Mouse (Mus musculus) heart, adult 8-10 months (tissue): ENCODE measurements around the gene E130208F15Rik. TPM values are rescaled to one million over a fixed set of nuclear protein-coding genes. Genes with fewer than 3 reads are reported as not detected.
A peak's percentile ranks its signal among the peaks of the same experiment; 100 is the strongest.

Experiments
- DNase-seq: peaks from one replicate; pipeline ENCODE4 v3.0.0; 2022; ENCODE audit warnings: low spot score
- total RNA-seq, 4 experiments: library from RNA; stranded (reverse); gene quantifications; 2 replicates each; pipeline ENCODE4 v1.2.4; 2022

Gene E130208F15Rik
- 1 to 10 TPM in 1 of 4 experiments, under 1 TPM in 3; 0.62 to 1.2 (median 0.79) TPM for total RNA-seq

DNA sequence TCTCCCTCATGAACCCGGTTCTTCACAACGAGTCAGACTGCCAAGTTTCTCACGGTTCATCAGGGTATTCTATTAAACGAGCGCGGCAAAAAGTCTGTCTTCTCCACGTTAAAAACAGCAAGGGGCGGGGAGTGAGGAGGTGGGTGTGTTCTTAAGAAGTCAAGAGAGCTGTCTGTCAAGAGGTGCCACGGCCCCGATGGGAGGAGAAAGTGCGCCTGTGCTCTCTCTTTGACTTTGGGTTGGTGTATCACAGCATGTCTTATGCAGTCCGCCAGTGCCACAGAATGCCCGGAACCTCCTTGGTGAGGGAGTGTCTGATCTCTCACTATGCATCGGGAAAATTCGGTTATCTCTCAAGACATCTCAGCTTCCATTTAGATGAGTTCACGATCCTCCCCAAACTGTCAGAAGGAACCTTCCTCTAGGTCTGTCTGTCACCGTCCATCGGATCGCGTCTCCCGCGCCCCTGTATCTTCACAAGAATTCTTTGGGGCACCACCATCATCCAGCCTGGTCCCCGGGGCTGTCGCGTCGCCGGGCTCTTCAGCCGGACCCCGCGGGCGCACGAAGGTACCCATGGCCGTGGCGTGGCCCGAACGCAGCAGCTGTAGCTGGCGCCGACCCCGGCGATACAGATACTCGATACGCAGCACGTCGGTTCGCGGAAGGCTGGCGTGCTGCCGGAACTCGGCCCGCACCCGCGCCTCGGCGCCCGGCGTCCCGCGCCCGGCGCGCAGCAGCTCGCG is at the start of gene E130208F15Rik:
Gene E130208F15Rik, plus strand, starts transcription at position 202 of the 746 bp plus-strand sequence.
- DNase-seq: peak; percentile 67

DNA sequence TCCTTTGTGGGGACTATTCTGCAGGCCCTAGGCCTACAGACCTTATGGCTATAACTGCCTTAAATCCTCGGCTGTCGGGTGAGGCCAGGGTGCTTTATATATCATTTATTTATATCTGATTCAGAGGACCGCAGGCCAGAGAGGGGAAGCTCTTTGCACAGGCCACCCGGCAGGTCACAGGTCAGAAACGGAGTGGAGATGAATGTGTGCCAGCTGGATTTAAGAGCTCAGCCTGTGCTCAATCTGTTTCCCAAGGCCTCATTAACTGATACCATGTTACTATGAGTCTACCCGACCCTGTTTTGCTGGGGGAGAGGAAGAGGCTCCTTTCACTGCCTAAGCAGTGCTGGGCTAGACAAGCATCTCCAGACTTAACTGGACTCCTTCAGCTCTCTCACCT is 47.2 kb upstream of the E130208F15Rik start:
- no peak for DNase-seq

DNA sequence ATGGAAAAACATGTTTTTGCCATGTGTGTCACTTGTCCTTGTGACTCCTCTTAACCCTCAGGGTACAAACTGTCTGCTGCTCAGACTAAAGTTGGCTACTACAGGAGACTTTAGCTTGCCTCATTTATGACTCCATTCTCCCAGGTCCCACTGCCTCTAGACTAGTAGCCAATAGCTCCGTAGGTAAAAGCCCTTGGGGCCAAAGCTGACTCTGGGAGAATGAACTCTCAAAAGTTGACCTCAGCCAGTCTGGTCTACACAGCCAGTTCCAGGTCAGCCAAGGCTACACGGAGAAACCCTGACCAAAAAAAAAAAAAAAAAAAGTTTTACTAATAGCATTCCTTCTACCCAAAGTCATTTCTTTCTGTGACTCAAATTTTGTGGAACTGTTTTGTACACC is 42.6 kb upstream of the E130208F15Rik start:
- no peak for DNase-seq

DNA sequence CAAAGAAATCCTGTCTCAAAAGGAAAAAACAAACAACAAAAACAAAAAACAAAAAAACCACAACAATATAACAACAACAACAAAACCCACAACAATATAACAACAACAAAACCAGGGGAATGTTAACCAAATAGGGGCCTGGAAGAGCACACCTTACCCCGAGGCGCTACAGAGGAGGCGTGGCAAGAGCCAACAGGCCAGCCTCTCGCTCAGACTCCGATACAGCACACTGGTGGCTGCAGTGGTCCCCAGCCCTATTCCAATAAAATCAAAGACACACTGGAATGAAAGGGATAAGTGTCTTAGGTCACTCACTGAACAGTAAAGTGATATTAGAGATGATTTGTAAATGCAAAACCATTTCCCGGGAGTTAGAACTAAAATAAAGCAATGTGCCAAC is 42.0 kb upstream of the E130208F15Rik start:
- DNase-seq: no peak

DNA sequence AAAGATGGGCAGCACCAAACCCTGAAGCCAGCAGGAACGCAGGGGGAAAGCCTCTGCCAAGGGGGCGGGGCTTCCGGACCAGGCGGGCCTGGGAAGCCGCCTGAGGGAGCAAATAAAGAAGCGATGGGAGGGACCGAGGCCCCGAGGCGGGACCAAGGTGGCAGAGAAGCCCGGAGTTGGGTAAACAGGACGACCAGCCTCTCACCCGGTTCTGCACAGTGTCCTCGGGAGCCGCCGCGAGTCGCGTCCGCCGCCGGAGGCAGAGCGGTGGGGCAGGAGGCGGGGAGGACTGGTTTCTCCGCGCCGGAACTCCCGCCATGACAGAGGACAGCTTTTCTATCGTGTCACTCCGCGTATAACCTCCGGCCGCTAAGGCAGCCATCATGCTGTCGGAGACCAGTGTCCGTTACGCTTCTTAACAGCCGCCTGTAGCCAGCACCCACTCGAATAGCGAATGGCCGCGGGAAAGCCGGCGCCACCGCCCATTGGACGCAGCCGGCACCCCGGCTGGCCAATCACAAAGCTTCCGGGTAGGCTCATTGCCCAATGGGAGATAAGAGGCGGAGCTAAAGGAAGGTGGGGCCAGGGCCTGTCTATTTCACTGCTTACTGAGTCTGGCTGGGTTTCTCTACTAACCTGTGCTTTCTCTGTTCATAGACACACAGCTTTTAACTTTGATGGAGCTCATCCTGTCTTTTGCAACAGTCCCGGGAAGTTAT is 41.4 kb upstream of the E130208F15Rik start, which contains the start of the genes Thap8 and Wdr62:
Gene Thap8, plus strand, starts transcription at position 144 of the 719 bp plus-strand sequence.
Gene Wdr62, minus strand, starts transcription at position 469 of the 719 bp plus-strand sequence.
- DNase-seq: peak; percentile 91

DNA sequence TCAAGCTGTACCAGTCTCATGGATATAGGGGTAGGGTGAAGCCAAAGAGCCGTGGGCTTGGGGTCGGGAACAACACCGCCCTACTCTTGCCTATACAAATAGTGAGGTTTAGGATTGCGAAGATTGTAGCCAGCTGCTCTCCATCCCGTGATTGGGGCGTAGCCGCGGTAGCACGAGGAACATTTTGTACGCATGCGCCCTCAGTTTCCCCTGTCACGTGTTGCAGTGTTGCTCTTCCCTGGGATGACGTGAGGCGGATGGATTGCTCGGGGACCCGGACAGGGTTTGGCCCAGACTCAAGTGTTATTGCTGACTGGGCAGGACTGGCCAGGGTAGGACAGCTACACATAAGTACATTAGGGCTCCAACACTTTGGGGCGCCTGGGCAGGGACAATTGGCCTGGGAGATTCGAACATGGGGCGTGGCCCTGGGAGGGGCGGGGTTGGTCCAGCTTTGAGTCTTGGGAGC is 40.8 kb upstream of the E130208F15Rik start:
- peak; percentile 91 for DNase-seq

DNA sequence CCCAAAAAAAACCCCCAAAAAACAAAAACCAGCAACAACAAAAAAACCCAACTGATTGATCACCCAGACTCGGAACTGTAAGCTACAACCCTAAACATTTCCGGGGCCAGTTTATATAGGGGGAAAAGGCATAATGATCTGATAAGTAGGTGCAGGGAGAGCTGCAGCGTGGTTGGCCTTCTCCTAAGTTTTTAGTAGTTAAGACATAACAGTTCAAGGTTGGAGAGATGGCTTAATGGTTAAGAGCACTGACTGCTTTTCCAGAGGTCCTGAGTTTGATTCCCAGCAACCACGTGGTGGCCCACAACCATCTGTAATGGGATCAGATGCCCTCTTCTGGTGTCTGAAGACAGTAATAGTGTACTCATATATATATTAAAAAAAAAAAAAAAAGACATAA is 40.0 kb upstream of the E130208F15Rik start:
- no peak for DNase-seq

DNA sequence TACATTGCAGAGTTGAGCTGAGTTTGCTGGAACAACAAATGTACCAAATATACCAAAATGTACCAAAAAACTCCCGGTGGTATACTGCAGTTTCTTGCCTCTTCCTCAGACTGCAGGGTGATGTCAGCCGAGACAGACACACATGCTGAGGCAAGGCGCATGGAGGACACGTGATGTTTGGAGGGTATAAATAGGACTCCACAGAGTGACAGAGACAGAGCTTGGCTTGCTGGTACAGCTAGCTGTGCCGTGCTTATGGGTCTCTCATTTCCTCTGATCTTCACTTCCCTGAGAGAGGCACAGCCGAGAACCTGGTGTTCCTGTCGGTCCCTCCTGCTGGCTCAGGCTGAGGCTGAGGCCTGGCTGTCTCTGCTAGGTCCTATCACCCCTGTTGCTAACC is 38.8 kb upstream of the E130208F15Rik start:
- peak; percentile 36 for DNase-seq

DNA sequence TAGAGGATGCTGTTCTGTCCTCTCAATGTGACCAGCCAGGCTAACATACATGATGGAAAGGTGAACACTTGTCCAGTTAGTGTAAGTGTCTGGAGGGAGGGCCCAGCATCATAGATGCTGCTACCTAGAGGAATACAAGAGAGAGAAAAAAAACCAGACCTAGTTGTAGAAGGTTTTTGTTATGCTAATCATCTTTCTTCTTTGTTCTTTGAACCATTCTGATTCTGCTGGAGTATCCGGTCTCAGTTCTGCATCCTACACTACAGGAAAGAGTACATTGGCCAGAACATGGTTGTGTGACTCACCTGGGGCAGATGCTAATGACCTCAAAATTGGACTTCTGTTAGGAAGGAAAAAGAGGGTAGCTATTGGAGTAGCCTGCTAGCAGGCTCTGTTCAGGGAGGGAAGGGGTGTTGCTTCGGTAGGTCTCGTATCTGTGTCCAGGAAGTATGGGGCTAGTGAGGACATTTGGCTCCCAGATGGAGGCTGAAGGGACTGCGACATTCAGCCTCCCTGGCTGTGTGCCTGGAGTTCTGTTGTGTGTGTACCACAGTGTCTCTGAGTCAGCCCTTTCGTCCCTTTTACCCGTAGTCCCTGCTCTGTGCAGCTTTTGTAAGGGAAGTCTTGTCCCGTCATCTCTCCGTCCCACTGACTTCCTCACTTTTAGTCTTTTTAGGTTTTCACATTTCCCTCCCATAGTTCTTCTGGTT is 34.7 kb upstream of the E130208F15Rik start:
- no peak for DNase-seq

DNA sequence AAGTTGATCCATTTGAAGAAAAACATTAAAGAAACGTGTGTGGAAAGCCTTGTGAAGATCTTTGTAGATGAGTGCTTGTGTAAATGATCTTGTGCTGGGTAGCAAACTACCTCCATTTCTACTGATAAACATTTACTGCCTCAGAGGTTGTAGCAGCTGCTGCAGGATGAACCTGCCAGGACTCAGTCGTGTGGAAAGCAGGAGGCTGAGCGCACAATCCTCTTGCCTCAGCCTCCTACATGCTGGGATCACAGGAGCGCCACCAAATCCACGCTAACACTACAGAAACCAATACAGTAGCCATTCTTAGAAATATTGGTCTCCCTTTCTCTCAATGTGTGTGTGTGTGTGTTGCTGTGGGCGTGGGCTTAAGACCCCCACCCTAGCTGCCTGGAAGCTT is 33.5 kb upstream of the E130208F15Rik start:
- DNase-seq: no peak

DNA sequence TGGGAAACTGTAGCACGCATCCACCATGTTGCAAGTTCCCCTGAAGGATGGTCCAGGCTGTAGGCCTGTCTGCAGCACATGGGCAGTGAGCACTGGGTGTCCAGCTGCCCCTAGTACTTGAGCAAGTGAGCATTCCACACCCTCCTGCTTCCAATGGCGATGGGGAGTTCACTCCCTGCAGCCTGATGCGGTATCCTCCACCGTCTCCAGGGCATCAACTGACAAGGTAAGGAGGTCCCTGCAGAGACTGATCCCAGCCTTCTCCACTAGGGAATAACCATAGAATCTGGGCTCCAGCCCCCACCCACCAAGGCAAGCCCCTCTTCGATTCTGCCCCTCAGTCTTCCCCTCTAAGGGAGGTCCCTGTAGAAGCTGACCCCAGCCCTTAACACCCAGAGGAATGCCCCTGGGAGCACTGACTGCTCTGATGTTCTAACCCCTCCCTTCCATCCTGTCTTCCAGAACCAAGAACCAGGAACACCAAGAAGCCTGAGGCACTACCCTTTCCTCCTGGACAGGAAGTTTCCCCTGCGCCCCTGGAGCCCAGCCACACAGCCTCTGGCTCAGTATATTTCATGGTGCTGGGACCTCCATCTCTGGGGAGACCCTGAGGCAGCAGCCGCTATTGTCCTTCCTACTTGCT is 32.3 kb upstream of the E130208F15Rik start:
- DNase-seq: no peak

DNA sequence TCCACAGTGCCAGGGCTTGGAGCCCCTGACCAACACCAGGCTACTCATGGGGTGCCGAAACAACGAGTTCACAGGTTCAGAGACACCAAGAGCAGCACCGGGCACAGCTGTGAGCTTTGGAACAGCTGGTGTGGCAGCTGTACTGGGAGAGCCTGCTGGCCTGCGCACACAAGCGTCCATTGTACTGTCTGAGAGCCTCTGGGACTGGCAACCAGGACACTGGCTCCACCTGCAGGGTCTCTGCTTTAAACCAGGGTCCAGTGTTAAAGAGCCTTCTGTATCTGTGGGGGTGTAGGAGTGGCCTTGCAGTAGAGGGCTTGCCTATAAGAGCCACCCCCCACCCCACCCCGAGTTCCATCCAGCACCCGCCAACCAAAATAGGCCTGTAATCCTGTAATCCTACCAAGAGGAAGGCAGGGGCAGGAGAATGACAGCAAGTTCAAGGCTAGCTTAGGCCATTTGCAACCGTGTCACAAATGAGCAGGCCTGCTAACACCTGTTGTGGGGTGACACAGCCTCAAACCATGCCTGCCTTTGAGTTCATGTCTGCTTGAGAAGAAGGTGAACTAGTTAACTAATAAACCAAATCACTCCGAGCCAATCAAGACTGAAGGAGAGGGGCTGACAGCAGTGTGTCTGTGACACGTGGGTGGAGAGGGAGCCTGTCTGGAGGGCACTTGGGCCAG is 31.7 kb upstream of the E130208F15Rik start:
- no peak for DNase-seq

DNA sequence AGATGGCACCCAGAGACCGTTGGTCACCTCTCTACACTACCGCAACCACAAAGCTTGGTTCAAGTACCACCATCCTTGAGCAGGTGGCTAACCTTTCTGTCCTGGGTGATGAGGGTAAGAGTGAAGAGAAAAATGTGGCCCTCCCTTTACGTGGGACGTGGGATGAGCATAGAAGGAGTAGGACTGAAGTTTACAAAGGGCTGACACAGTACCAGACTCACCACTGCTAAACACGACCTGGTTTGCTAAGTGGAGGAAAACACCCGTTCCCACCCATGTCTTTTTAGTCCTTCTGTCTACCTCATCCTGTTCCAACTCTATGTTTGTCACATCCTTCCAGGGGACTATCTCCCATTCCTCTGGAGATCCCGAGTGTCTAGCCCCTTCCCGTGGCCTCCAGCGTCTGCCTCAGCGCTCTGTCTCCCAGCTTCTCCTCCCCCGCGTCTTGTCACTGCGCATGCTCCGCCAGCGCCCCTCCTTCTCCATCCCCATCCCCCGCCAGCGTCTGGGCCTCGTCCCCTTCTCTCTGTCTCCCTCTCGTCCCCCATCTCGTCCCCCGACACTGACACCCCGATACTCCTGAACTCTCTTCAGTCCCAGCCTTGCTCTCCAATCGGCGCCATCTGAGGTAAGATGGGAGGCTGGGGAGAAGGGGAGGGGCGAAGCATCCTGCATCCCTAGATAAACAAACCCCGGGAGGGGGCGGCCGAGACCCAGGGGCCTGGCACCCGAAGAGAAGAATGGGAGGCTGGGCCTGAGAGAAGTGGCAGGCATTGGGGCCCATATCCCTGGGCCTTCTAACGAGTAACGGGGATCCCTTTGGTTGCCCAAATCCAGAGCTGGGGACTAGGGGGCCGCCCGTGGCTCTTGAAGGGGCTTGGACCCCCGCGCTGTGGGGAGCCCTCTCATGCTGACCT is 30.1 kb upstream of the E130208F15Rik start, which contains the start of gene Clip3:
Gene Clip3, plus strand, starts transcription at position 514 of the 917 bp plus-strand sequence.
- DNase-seq: peak; percentile 60

DNA sequence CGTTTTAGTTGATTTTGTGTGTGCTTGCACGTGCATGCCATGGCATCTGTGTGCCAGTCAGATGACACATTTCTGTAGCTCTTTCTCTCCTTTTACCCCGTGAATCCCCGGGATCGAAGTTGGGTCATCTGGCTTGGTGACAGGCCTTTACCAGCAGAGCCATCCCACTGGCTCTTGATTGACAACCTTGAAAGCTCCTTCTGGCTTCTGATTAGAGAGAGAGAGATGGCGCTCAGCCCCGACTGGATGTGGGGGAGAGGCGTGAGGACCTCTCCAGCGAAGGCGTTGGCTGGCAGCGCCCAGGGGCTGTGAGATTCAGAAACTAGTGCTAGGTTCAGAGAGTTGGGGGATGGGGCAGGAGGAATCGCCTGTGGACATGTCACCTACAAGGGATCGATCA is 27.7 kb upstream of the E130208F15Rik start:
- no peak for DNase-seq

DNA sequence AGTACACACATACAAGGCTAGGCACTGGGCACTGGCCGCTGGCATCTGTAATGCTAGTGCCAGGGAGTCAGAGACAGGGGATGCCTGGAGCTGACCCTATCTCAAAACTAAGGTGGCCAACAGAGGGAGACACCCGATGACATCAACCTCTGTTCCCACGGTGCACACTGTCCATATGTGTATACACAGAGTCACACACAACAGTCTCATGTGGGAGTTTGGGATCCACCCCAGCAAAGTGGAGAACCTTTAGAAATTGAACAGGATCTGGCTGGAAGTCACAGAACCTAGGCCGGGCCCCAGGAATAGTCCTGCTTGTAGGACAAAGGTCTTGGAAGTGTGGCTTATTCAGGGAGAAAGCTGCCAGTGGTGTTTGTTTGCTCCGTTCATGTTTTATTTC is 27.2 kb upstream of the E130208F15Rik start:
- no peak for DNase-seq

DNA sequence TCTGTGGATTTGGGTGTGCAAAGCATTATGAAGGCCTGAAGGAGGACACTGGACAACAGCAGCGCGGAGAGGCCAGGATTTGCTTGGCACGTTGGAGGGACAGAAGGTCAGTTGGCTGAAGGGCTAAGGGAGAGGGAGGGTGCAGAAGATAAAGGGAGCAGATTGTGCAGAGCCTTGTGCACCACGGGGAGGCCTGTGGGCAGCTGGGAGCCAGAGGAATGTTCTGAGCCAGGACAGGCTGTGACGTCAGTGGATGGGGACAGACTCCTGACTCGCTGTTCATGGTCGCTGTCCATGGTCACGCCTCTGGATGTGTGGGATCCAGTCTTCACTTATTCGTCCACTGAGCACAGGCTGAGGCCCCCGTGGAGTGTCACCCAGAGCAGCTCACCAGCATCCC is 26.4 kb upstream of the E130208F15Rik start:
- DNase-seq: peak; percentile 43

DNA sequence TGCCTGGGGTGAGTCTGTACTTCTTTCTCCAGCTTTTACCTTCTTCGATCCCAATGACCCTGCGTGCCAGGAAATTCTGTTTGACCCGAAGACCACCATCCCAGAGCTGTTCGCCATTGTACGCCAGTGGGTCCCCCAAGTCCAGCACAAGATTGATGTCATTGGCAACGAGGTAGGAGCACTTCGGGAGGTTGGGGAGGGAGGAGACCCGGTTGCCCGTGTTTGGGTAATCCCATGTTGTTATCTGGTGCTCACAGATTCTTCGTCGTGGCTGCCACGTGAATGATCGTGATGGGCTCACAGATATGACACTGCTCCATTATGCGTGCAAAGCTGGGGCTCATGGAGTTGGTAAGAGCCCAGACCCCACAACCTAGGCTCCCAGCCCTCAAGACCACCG is 24.7 kb upstream of the E130208F15Rik start:
- DNase-seq: no peak

DNA sequence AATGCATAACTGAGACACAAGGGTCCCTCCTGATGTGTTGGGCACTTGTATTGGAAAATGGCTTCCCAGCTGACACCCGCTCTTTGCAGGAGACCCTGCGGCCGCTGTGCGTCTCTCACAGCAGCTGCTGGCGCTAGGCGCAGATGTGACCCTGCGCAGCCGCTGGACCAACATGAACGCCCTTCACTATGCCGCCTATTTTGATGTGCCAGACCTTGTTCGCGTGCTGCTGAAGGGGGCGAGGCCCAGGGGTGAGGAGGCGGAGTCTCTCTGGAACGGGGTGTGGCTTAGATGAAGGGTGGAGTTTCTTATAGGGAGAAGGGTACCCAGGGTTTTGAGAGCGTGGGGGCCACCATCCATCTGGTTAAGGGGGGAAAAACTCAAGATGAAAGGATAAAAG is 24.3 kb upstream of the E130208F15Rik start:
- DNase-seq: no peak

DNA sequence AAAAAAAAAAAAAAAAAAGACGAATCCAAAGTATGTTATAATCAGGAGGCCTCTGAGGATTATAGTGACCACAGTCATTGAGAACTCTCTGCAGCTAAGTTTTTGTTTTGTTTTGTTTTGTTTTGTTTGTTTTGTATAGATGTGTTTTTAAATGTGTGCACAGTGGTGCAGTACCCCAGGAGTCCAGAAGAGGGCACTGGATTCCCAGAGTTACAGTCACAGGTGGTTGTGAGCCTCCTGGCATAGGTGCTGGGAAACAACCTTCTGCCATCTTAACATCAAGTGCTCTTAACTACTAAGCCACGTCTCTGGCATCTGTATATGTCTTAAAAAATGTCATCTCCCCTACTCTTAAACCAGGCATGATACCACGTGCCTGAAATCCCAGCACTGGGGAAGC is 20.6 kb upstream of the E130208F15Rik start:
- no peak for DNase-seq
